In genomic region chr7:120917592-120918461, GRCm38 (mm10) we compare ENCODE assay signal across 8 mouse cellular contexts. TPM values are rescaled to one million over a fixed set of nuclear protein-coding genes. Genes with fewer than 3 reads are reported as not detected.
DNase-seq lines count a peak whose midpoint lies in the region; ATAC-seq and TF ChIP-seq lines count a peak whose summit lies in the region.

Gene Polr3e (plus strand): TSS chr7:120917744.

- intact Hi-C loops in heart, postnatal 25 days (cut with DNase I): loop anchor here (1.0 to 10.0 kb wide), 3 partner anchors 83 to 281 kb away; partner anchors contain the start of gene Uqcrc2

- TF ChIP-seq POLR2A in lung, adult 2 months (IDR thresholded peaks at IDR 0.05; ENCODE audit: borderline replicate concordance, extremely low read depth, low read depth, low read length): no peak

- no peaks in the 10 kb centered on the region for H3K36me3 ChIP-seq in forebrain, embryonic 15.5 days

- peak within 1 kb of the TSS; percentile 72 for H3K4me3 ChIP-seq in forebrain, embryonic 15.5 days
- H3K4me3 ChIP-seq in lung, adult 2 months (replicated peaks; ENCODE audit: extremely low read depth, low read depth, low read length): peak within 1 kb of the TSS; percentile 80

- ATAC-seq in forebrain, embryonic 15.5 days (replicated peaks): peak; percentile 95
- peak; percentile 91 for ATAC-seq in neutrophil, adult 5-6 weeks (ENCODE audit: extremely low read depth, insufficient number of reproducible peaks, low FRiP score, poor library complexity, severe bottlenecking)

- peak; percentile 96 for DNase-seq in ES-CJ7 (ENCODE audit: low read depth, low spot score)
- DNase-seq in cerebellum, adult 11 months: peak; percentile 99
- DNase-seq in heart, postnatal 25 days (ENCODE audit: low spot score): peak; percentile 99
- DNase-seq in layer of hippocampus, adult 18-20 months (ENCODE audit: low spot score in 2 of 2): peak; percentile 99 to 100
- DNase-seq in lung, adult 2 months: peak; percentile 99
- DNase-seq in thymus, adult 18-20 months: peak; percentile 97

- H3K9me3 ChIP-seq in forebrain, embryonic 15.5 days: no peaks in the 10 kb centered on the region

- WGBS in forebrain, embryonic 15.5 days: under 1% methylated on average over 95 of the region's 102 CpGs
- under 1% methylated on average over 101 of the region's 102 CpGs for WGBS in lung, adult 2 months

- H3K27ac ChIP-seq in forebrain, embryonic 15.5 days (replicated peaks): peak within 1 kb of the TSS; percentile 79

- peak within 1 kb of the TSS; percentile 74 for H3K9ac ChIP-seq in forebrain, embryonic 15.5 days (replicated peaks)

- H3K27me3 ChIP-seq in forebrain, embryonic 15.5 days: no peaks in the 10 kb centered on the region

- peak; percentile 75 for TF ChIP-seq CTCF in lung, adult 2 months (IDR thresholded peaks at IDR 0.05; ENCODE audit: insufficient read depth, low read length)

- H3K4me1 ChIP-seq in forebrain, embryonic 15.5 days: peaks cover 16% of the 10 kb centered on the region
- no peaks in the 10 kb centered on the region; the same call in 1 of the 2 replicates for H3K4me1 ChIP-seq in lung, adult 2 months (ENCODE audit: control insufficient read depth, insufficient read depth, low read length)

- peak within 1 kb of the TSS; percentile 80 for H3K4me2 ChIP-seq in forebrain, embryonic 15.5 days (replicated peaks)

RNA-seq across cellular contexts. Expression of gene Polr3e, which starts in this region (rescaled TPM):
- 31.6 and 31.9 TPM in 2 replicates for polyA plus RNA-seq in forebrain, embryonic 15.5 days (2015; fragmentation: Nextera tagmentation; extraction: Ambion mirVana)
- total RNA-seq in heart, postnatal 25 days (2021): 1 to 10 TPM; 8.2 to 8.7 TPM
- 10 to 100 TPM; 24.3 to 28.0 TPM for total RNA-seq in layer of hippocampus, adult 18-20 months (2021)
- polyA plus RNA-seq in lung, adult 2 months (2012; rRNA removed): 12.6 and 14.4 TPM in 2 replicates
- 16.6 and 19.2 TPM in 2 replicates for total RNA-seq in neutrophil, adult 5-6 weeks (2017)

Comparison
In these comparisons a context has a peak if more than half of its experiments do, and no peak if none do; other contexts are left out.
1. Peak in every context shown above with its lines: DNase-seq, ATAC-seq, H3K4me3 ChIP-seq and H3K27ac ChIP-seq.